Comparison of ENCODE assay signal across 10 mouse cellular contexts in the genomic region with DNA sequence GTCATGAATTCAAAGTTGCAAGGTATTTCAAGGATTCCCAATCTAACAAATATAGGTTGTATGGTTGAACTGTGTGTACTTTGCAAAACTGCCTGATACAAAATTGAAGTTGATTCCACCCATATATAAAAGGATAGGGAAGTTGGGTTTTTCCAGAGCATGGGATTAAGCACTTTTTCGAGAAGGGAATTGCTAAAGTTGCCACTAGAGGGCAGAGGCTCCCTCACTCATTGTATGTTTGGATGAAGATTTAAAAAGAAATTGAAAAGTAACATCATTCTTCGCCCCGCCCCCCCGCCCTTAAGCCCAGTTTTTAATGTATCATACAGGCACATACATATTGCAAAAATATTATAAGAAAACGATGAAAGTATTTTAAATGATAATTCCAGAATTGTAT.
A peak's percentile ranks its signal among the peaks of the same experiment; 100 is the strongest.
DNase-seq lines count a peak whose midpoint lies in the region; ATAC-seq and TF ChIP-seq lines count a peak whose summit lies in the region.
"Had no signal": no experiment of that assay in that cellular context is flagged by ENCODE, and none has a peak within 500 bp of the region (broad histone marks: within the 10 kb centered on the region; RNA-seq: fewer than 3 reads in every experiment).

No protein-coding gene starts in this region.

- no peaks in the 10 kb centered on the region for H3K9me3 ChIP-seq in hindbrain, embryonic 11.5 days (ENCODE audit: control insufficient read depth, low read length)
- H3K9me3 ChIP-seq in hindbrain, embryonic 16.5 days (ENCODE audit: control insufficient read depth, low read length): no peaks in the 10 kb centered on the region
- no peaks in the 10 kb centered on the region for H3K9me3 ChIP-seq in liver, postnatal 0 days (ENCODE audit: low read length)
- no peaks in the 10 kb centered on the region for H3K9me3 ChIP-seq in liver, embryonic 11.5 days (ENCODE audit: control insufficient read depth, low read length)
- H3K9me3 ChIP-seq: hindbrain, embryonic 15.5 days had no signal

- H3K27ac ChIP-seq in hindbrain, embryonic 11.5 days (ENCODE audit: low read depth, low read length): no peak overlapping the region
- H3K27ac ChIP-seq in hindbrain, embryonic 16.5 days (ENCODE audit: low read depth, low read length): no peak overlapping the region
- H3K27ac ChIP-seq in liver, postnatal 0 days (ENCODE audit: low read depth): no peak overlapping the region
- H3K27ac ChIP-seq in liver, embryonic 11.5 days (ENCODE audit: low read depth, low read length): no peak overlapping the region
- H3K27ac ChIP-seq: hindbrain, embryonic 15.5 days had no signal

- H3K4me2 ChIP-seq in hindbrain, embryonic 11.5 days (replicated peaks; ENCODE audit: low read depth, low read length): no peak overlapping the region
- no peak overlapping the region for H3K4me2 ChIP-seq in hindbrain, embryonic 16.5 days (ENCODE audit: low read length)
- no peak overlapping the region for H3K4me2 ChIP-seq in liver, postnatal 0 days (ENCODE audit: low read depth, low read length)
- no peak overlapping the region for H3K4me2 ChIP-seq in liver, embryonic 11.5 days
- H3K4me2 ChIP-seq: hindbrain, embryonic 15.5 days had no signal

- H3K27me3 ChIP-seq in hindbrain, embryonic 11.5 days (ENCODE audit: control insufficient read depth, insufficient read depth, low read length): no peaks in the 10 kb centered on the region
- H3K27me3 ChIP-seq in hindbrain, embryonic 16.5 days (replicated peaks; ENCODE audit: control insufficient read depth, insufficient read depth, low read length): no peaks in the 10 kb centered on the region
- no peaks in the 10 kb centered on the region for H3K27me3 ChIP-seq in liver, postnatal 0 days (ENCODE audit: insufficient read depth, low read length)
- H3K27me3 ChIP-seq in liver, embryonic 11.5 days (replicated peaks; ENCODE audit: control insufficient read depth, insufficient read depth, low read length): no peaks in the 10 kb centered on the region
- H3K27me3 ChIP-seq: hindbrain, embryonic 15.5 days had no signal

- no peaks in the 10 kb centered on the region for H3K36me3 ChIP-seq in hindbrain, embryonic 11.5 days (ENCODE audit: control insufficient read depth, insufficient read depth, low read length)
- no peaks in the 10 kb centered on the region for H3K36me3 ChIP-seq in hindbrain, embryonic 16.5 days (ENCODE audit: control insufficient read depth, insufficient read depth, low read length)
- no peaks in the 10 kb centered on the region for H3K36me3 ChIP-seq in liver, postnatal 0 days (replicated peaks; ENCODE audit: insufficient read depth, low read length)
- no peaks in the 10 kb centered on the region for H3K36me3 ChIP-seq in liver, embryonic 11.5 days (ENCODE audit: control insufficient read depth, insufficient read depth, low read length)
- H3K36me3 ChIP-seq: hindbrain, embryonic 15.5 days had no signal

- peak; percentile 39 for TF ChIP-seq CTCF in liver, postnatal 0 days (IDR thresholded peaks at IDR 0.05; ENCODE audit: low read depth)
- peak; percentile 49; the same call in 1 of the 2 replicates for TF ChIP-seq CTCF in brain, embryonic 14.5 days (IDR thresholded peaks at IDR 0.05; ENCODE audit: borderline replicate concordance, extremely low read depth, insufficient read depth, insufficient read length)

- H3K4me3 ChIP-seq in hindbrain, embryonic 11.5 days (ENCODE audit: low read depth, low read length): no peak overlapping the region
- no peak overlapping the region for H3K4me3 ChIP-seq in hindbrain, embryonic 16.5 days (ENCODE audit: low read length)
- no peak overlapping the region for H3K4me3 ChIP-seq in liver, postnatal 0 days (ENCODE audit: low read depth, low read length)
- no peak overlapping the region for H3K4me3 ChIP-seq in liver, embryonic 11.5 days (ENCODE audit: low read depth, low read length)
- H3K4me3 ChIP-seq: hindbrain, embryonic 15.5 days had no signal

- TF ChIP-seq POLR2A in brain, embryonic 14.5 days (IDR thresholded peaks at IDR 0.05; ENCODE audit: borderline replicate concordance, extremely low read depth, insufficient read depth, insufficient read length, poor library complexity, severe bottlenecking): no peak

- TF ChIP-seq EP300 in liver, postnatal 0 days (IDR thresholded peaks at IDR 0.05; ENCODE audit: low read depth): no peak

- WGBS in hindbrain, embryonic 11.5 days: 45% methylated on average over 5 of the region's 5 CpGs
- 37% methylated on average over 5 of the region's 5 CpGs for WGBS in hindbrain, embryonic 16.5 days
- 29% methylated on average over 5 of the region's 5 CpGs for WGBS in liver, postnatal 0 days (ENCODE audit: insufficient replicate concordance)
- 43% methylated on average over 5 of the region's 5 CpGs for WGBS in liver, embryonic 11.5 days

- no peaks in the 10 kb centered on the region for H3K4me1 ChIP-seq in hindbrain, embryonic 11.5 days (replicated peaks; ENCODE audit: control insufficient read depth, insufficient read depth, low read length)
- no peaks in the 10 kb centered on the region for H3K4me1 ChIP-seq in hindbrain, embryonic 16.5 days (ENCODE audit: control insufficient read depth, insufficient read depth, low read depth, low read length)
- no peaks in the 10 kb centered on the region for H3K4me1 ChIP-seq in liver, postnatal 0 days (ENCODE audit: insufficient read depth)
- H3K4me1 ChIP-seq in liver, embryonic 11.5 days (replicated peaks; ENCODE audit: control insufficient read depth, insufficient read depth, low read length): no peaks in the 10 kb centered on the region
- H3K4me1 ChIP-seq: hindbrain, embryonic 15.5 days had no signal

- no peak for ATAC-seq in hindbrain, embryonic 11.5 days (ENCODE audit: low FRiP score)
- no peak for ATAC-seq in hindbrain, embryonic 16.5 days
- ATAC-seq in liver, postnatal 0 days: no peak
- no peak for ATAC-seq in liver, embryonic 11.5 days (replicated peaks; ENCODE audit: low FRiP score)

- DNase-seq in hindbrain, embryonic 11.5 days (ENCODE audit: low spot score): peak; percentile 42
- DNase-seq in liver, postnatal 0 days: no peak
- no peak for DNase-seq in liver, embryonic 11.5 days (ENCODE audit: low spot score)
- DNase-seq in brain, embryonic 14.5 days (ENCODE audit: low read depth): peak; percentile 67
- peak; percentile 75 for DNase-seq in retina, embryonic 14.5 days (ENCODE audit: low spot score)
- no peak for DNase-seq in natural killer cell, adult 2 months (ENCODE audit: low spot score in 2 of 2)
- DNase-seq in adrenal gland, postnatal 25 days: no peak
- DNase-seq: cerebellum, adult 18-20 months had no signal

- H3K9ac ChIP-seq in hindbrain, embryonic 11.5 days (ENCODE audit: low read depth, low read length): no peak overlapping the region
- no peak overlapping the region for H3K9ac ChIP-seq in hindbrain, embryonic 16.5 days (ENCODE audit: low read depth, low read length)
- H3K9ac ChIP-seq in liver, postnatal 0 days (replicated peaks): no peak overlapping the region
- no peak overlapping the region for H3K9ac ChIP-seq in liver, embryonic 11.5 days (ENCODE audit: low read depth, low read length)
- H3K9ac ChIP-seq: hindbrain, embryonic 15.5 days had no signal

Comparison
In these comparisons a context has a peak if more than half of its experiments do, and no peak if none do; other contexts are left out.
1. DNase-seq: peak in hindbrain, embryonic 11.5 days (single experiment), brain, embryonic 14.5 days (single experiment) and retina, embryonic 14.5 days (single experiment); none in liver, postnatal 0 days (single experiment), liver, embryonic 11.5 days (single experiment), natural killer cell, adult 2 months (0 of 2) and adrenal gland, postnatal 25 days (single experiment).